Mouse (Mus musculus) embryonic facial prominence, embryonic 12.5 days (tissue): ENCODE results near the gene Stat2. TPM values are rescaled to one million over a fixed set of nuclear protein-coding genes. Genes with fewer than 3 reads are reported as not detected.
"Not testable (repeated sequence)": the region's sequence is repeated elsewhere in the genome, so short reads cannot be mapped to it uniquely, and the experiment has no call there.

Experiments used
- ATAC-seq: fragments of 200-750 bp; cut with Nextera tagmentation; 2 replicates; pipeline ENCODE4 v1.8.0; 2017; ENCODE audit not compliant: insufficient number of reproducible peaks, insufficient read depth, low FRiP score, low TSS enrichment
- H3K27ac ChIP-seq: fragments of 300-500 bp; sonication (generic); 2 replicates; pipeline ENCODE4 v1.5.1; 2016; ENCODE audit warnings: mild to moderate bottlenecking
- H3K27me3 ChIP-seq: fragments of 300-500 bp; sonication (generic); 2 replicates; pipeline ENCODE4 v1.6.1; 2016; ENCODE audit warnings: mild to moderate bottlenecking, moderate library complexity
- H3K36me3 ChIP-seq: fragments of 300-500 bp; sonication (generic); 2 replicates; pipeline ENCODE4 v1.6.1; 2016; ENCODE audit warnings: mild to moderate bottlenecking
- H3K4me1 ChIP-seq: fragments of 300-500 bp; sonication (generic); 2 replicates; pipeline ENCODE4 v1.6.1; 2016
- H3K4me2 ChIP-seq: fragments of 300-500 bp; sonication (generic); replicated peaks from 2 replicates; pipeline ENCODE4 v1.6.1; 2016; ENCODE audit warnings: mild to moderate bottlenecking, moderate library complexity
- H3K4me3 ChIP-seq: fragments of 300-500 bp; sonication (generic); 2 replicates; pipeline ENCODE4 v1.5.1; 2016; ENCODE audit warnings: mild to moderate bottlenecking
- H3K9ac ChIP-seq: fragments of 300-500 bp; sonication (generic); 2 replicates; pipeline ENCODE4 v1.6.1; 2016; ENCODE audit warnings: mild to moderate bottlenecking, moderate library complexity
- H3K9me3 ChIP-seq: fragments of 300-500 bp; sonication (generic); 2 replicates; pipeline ENCODE4 v1.6.1; 2016; ENCODE audit warnings: mild to moderate bottlenecking, moderate library complexity
- WGBS: fragments of 180-500 bp; shearing (Covaris S2); methylation state at CpG from one replicate; pipeline ENCODE4 v1.1.7; 2016; 5-methylcytosine and 5-hydroxymethylcytosine counted together
- polyA plus RNA-seq: library from polyadenylated mRNA; unstranded; fragments of >200 nt; fragmentation: Nextera tagmentation; extraction: Ambion mirVana; gene quantifications from 2 replicates; pipeline ENCODE4 v1.2.1, GENCODE M21; 2016

Stat2 gene
- polyA plus RNA-seq, 1 experiment from 2014 or later: 20.9 TPM

DNA sequence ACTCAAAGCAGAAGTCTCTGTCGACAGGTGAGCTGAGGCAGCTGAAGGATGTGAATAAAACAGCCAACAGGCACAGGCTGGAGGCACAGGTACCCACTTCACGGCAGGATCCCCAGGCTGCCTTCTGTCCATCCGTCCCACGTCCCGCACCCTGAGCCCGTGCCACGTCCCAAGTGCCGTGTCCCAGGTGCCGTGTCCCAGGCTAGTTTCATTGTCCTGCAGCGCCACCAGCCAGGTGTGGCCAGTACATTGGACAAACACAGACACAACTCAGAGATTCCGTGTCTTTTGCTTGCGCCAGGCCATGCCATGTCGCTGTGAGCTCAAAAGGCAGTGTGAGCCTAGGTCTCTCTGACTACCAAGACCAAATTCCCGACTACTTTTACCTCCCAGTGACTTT lies 11.3 kb downstream of the Stat2 start:
- no peak overlapping the region for H3K9ac ChIP-seq
- H3K27me3 ChIP-seq: no peaks in the 10 kb centered on the region
- H3K9me3 ChIP-seq: no peaks in the 10 kb centered on the region
- no peaks in the 10 kb centered on the region for H3K4me1 ChIP-seq
- peaks cover 53% of the 10 kb centered on the region for H3K36me3 ChIP-seq
- 92% methylated on average over 14 of the region's 14 CpGs for WGBS
- H3K27ac ChIP-seq: no peak overlapping the region
- no peak overlapping the region for H3K4me3 ChIP-seq
- H3K4me2 ChIP-seq: no peak overlapping the region
- no peak for ATAC-seq

DNA sequence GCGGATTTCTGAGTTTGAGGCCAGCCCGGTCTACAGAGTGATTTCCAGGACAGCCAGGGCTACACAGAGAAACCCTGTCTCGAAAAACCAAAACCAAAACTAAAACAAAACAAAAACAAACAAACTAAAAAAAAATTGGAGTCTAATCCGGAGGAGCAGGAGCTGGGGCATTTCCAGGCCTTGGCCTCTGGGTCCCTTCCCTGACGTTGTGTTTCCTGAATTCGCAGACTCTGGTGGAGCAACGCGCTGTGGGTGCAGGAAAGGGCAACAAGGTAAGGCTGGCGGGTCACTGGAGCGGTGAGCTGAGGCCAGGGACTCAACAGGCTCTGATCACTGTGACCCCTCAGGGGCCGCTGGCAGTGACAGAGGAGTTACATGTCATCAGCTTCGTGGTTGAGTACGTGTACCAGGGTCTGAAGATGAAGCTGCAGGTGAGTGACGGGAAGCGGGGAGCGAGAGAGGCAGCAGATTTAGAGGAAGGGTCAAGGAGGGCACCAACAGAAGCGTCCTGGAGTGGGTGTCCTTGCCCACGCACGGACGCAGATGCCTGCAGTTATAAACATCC lies 12.6 kb downstream of the Stat2 start:
- no peak overlapping the region for H3K4me3 ChIP-seq
- no peak for ATAC-seq
- H3K9ac ChIP-seq: no peak overlapping the region
- 86% methylated on average over 20 of the region's 20 CpGs for WGBS
- H3K9me3 ChIP-seq: no peaks in the 10 kb centered on the region
- no peak overlapping the region for H3K27ac ChIP-seq
- H3K4me2 ChIP-seq: no peak overlapping the region
- peaks cover 58% of the 10 kb centered on the region for H3K36me3 ChIP-seq
- no peaks in the 10 kb centered on the region for H3K4me1 ChIP-seq
- H3K27me3 ChIP-seq: no peaks in the 10 kb centered on the region

GRCm38 (mm10) chr10:128283604-128284579 lies 13.5 kb downstream of the Stat2 start:
- Histone ChIP-seq H3K4me1 (no peaks in the 10 kb centered on the region), H3K9ac (no peak overlapping the region), H3K9me3 (no peaks in the 10 kb centered on the region), H3K36me3 (peaks cover 61% of the 10 kb centered on the region), H3K4me3 (no peak overlapping the region), H3K27ac (no peak overlapping the region), H3K27me3 (no peaks in the 10 kb centered on the region), H3K4me2 (no peak overlapping the region)
- 0 out of 2 replicates have a peak, but pooled peaks have one; percentile 47 for ATAC-seq
- WGBS: 64% methylated on average over 31 of the region's 31 CpGs

DNA sequence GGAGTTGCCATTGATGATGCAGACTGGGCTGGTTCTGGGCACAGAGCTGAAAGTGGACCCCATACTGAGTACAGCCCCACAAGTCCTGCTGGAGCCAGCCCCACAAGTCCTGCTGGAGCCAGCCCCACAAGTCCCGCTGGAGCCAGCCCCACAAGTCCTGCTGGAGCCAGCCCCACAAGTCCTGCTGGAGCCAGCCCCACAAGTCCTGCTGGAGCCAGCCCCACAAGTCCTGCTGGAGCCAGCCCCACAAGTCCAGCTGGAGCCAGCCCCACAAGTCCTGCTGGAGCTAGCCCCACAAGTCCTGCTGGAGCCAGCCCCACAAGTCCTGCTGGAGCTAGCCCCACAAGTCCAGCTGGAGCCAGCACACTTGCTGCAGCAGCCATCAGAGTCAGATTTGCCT lies 20.2 kb downstream of the Stat2 start:
- not testable (repeated sequence) for H3K9me3 ChIP-seq, H3K4me3 ChIP-seq, H3K4me1 ChIP-seq, H3K27ac ChIP-seq, H3K9ac ChIP-seq, ATAC-seq, H3K4me2 ChIP-seq, H3K27me3 ChIP-seq
- WGBS: 56% methylated on average over 1 of the region's 1 CpGs
- H3K36me3 ChIP-seq: peaks cover 46% of the 10 kb centered on the region

- Histone ChIP-seq H3K4me1 (no peaks in the 10 kb centered on the region), H3K9ac (no peak overlapping the region), H3K4me2 (no peak overlapping the region), H3K27me3 (no peaks in the 10 kb centered on the region), H3K27ac (no peak overlapping the region), H3K36me3 (peaks cover 11% of the 10 kb centered on the region), H3K4me3 (no peak overlapping the region), H3K9me3 (no peaks in the 10 kb centered on the region)
- 79% methylated on average over 13 of the region's 13 CpGs for WGBS
- no peak for ATAC-seq
Measured at GRCm38 (mm10) chr10:128296370-128297090, 26.2 kb downstream of the Stat2 start.

DNA sequence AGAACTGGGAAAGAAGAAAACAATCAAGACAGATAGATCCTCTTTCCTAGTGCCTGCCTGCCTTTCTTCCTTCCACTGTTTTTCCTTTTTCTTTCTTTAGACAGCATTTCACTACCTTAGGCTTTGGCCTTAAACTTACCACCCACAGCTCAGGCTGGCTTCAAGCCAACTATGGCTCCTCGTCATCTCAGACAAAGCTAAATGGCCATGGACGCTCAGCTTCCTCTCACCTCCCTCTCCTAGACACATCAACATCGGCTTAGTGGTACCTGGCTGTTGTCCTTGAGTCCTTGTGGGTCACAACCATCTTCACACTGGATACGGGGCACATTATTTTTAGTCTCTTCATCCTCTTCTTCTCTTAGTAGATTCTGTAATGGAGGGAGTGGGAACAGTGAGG lies 26.9 kb downstream of the Stat2 start:
- Histone ChIP-seq H3K36me3 (peaks cover 6% of the 10 kb centered on the region; the same call in 1 of the 2 replicates), H3K4me1 (no peaks in the 10 kb centered on the region), H3K27me3 (no peaks in the 10 kb centered on the region), H3K9ac (no peak overlapping the region), H3K9me3 (no peaks in the 10 kb centered on the region), H3K4me2 (no peak overlapping the region), H3K27ac (no peak overlapping the region), H3K4me3 (no peak overlapping the region)
- 79% methylated on average over 4 of the region's 4 CpGs for whole genome bisulfite sequencing
- ATAC-seq: no peak

GRCm38 (mm10) chr10:128297622-128298021 lies 27.3 kb downstream of the Stat2 start:
- ATAC-seq: no peak
- H3K9ac ChIP-seq: no peak overlapping the region
- WGBS: 78% methylated on average over 11 of the region's 11 CpGs
- H3K4me3 ChIP-seq: no peak overlapping the region
- H3K27me3 ChIP-seq: no peaks in the 10 kb centered on the region
- H3K4me1 ChIP-seq: 0 out of 2 replicates have a peak, but pooled peaks cover 3% of the 10 kb centered on the region
- H3K9me3 ChIP-seq: no peaks in the 10 kb centered on the region
- peaks cover 2% of the 10 kb centered on the region; the same call in 1 of the 2 replicates for H3K36me3 ChIP-seq
- H3K27ac ChIP-seq: no peak overlapping the region
- H3K4me2 ChIP-seq: no peak overlapping the region

DNA sequence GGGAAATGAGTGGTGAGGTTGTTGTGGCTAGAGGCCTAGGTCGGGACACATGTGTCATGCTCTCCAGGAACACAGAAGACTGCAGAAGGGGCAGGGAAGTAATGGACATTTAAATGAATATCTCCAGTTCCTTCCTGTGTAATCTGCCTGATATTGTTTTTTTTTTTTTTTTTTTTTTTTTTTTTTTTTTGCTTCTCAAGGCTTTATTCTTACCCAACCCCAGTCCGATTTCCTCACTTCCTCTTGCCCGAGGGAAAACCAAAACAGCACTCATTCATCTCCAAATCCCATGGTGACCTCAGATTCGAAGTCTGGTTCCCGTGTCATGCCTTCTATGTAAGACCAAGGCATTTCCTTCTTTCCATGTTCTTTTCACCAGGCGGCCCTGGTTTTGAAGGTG lies 27.9 kb downstream of the Stat2 start:
- no peak overlapping the region for H3K4me3 ChIP-seq
- H3K27me3 ChIP-seq: no peaks in the 10 kb centered on the region
- no peak overlapping the region for H3K9ac ChIP-seq
- no peak overlapping the region for H3K27ac ChIP-seq
- 65% methylated on average over 6 of the region's 6 CpGs for WGBS
- no peaks in the 10 kb centered on the region for H3K36me3 ChIP-seq
- ATAC-seq: no peak
- 0 out of 2 replicates have a peak, but pooled peaks cover 3% of the 10 kb centered on the region for H3K4me1 ChIP-seq
- no peak overlapping the region for H3K4me2 ChIP-seq
- H3K9me3 ChIP-seq: no peaks in the 10 kb centered on the region

DNA sequence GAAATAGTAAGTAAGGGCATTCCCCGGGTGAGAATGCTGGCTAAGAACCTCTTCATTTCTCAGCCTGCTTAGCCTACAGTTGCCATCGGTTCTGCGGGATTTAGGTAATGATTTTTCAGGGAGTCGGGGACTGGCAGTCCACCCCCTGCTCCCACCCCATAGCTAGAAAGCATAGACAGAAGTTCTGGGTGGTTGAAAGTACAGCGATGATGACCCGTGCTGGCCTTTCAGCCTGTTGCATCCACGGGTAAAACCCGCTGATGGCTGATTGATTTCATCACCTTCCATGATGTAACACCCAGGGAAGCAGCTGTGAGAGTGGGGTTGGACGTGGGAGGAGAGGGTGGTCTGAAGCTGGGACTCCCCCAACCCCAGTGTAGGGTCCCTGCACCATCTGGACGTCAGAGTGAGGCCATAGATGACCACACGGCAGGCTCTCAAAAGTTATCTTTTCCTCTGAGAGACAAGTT lies 28.4 kb downstream of the Stat2 start, which contains the start of gene Il23a:
Gene Il23a, minus strand, starts transcription at position 51 of the 470 bp plus-strand sequence.
- no peaks in the 10 kb centered on the region for H3K9me3 ChIP-seq
- ATAC-seq: no peak
- no peak within 1 kb of the TSS for H3K4me3 ChIP-seq
- no peak within 1 kb of the TSS for H3K4me2 ChIP-seq
- WGBS: 79% methylated on average over 11 of the region's 11 CpGs
- H3K27ac ChIP-seq: no peak within 1 kb of the TSS
- H3K27me3 ChIP-seq: no peaks in the 10 kb centered on the region
- H3K9ac ChIP-seq: no peak within 1 kb of the TSS
- no peaks in the 10 kb centered on the region for H3K36me3 ChIP-seq
- peaks cover 4% of the 10 kb centered on the region for H3K4me1 ChIP-seq

GRCm38 (mm10) chr10:128302357-128302756 lies 32.0 kb downstream of the Stat2 start:
- 42% methylated on average over 3 of the region's 3 CpGs for WGBS
- ATAC-seq: no peak

GRCm38 (mm10) chr10:128302785-128303125 lies 32.4 kb downstream of the Stat2 start:
- Histone ChIP-seq H3K27ac (peak overlapping the region; percentile 95), H3K36me3 (0 out of 2 replicates have a peak, but pooled peaks cover under 1% of the 10 kb centered on the region), H3K4me1 (peaks cover 10% of the 10 kb centered on the region), H3K4me3 (peak overlapping the region; percentile 53), H3K9me3 (no peaks in the 10 kb centered on the region), H3K9ac (peak overlapping the region; percentile 79), H3K27me3 (no peaks in the 10 kb centered on the region), H3K4me2 (peak overlapping the region; percentile 59)
- ATAC-seq: 0 out of 2 replicates have a peak, but pooled peaks have one; percentile 2
- WGBS: under 1% methylated on average over 9 of the region's 9 CpGs

More at GRCm38 (mm10) chr10:128302357-128302756, 32.0 kb downstream of the Stat2 start:
- peak overlapping the region; percentile 79 for H3K9ac ChIP-seq
- H3K36me3 ChIP-seq: no peaks in the 10 kb centered on the region
- H3K4me1 ChIP-seq: peaks cover 10% of the 10 kb centered on the region
- peak overlapping the region; percentile 59 for H3K4me2 ChIP-seq
- H3K4me3 ChIP-seq: peak overlapping the region; percentile 53
- no peaks in the 10 kb centered on the region for H3K27me3 ChIP-seq
- peak overlapping the region; percentile 95 for H3K27ac ChIP-seq
- H3K9me3 ChIP-seq: no peaks in the 10 kb centered on the region
